Mouse (Mus musculus): ENCODE data around the gene Des. TPM values are rescaled to one million over a fixed set of nuclear protein-coding genes. Genes with fewer than 3 reads are reported as not detected.
A peak's percentile ranks its signal among the peaks of the same experiment; 100 is the strongest.

The Des gene
- polyA plus RNA-seq, 1 experiment from 2014 or later: 2.3 TPM

DNA sequence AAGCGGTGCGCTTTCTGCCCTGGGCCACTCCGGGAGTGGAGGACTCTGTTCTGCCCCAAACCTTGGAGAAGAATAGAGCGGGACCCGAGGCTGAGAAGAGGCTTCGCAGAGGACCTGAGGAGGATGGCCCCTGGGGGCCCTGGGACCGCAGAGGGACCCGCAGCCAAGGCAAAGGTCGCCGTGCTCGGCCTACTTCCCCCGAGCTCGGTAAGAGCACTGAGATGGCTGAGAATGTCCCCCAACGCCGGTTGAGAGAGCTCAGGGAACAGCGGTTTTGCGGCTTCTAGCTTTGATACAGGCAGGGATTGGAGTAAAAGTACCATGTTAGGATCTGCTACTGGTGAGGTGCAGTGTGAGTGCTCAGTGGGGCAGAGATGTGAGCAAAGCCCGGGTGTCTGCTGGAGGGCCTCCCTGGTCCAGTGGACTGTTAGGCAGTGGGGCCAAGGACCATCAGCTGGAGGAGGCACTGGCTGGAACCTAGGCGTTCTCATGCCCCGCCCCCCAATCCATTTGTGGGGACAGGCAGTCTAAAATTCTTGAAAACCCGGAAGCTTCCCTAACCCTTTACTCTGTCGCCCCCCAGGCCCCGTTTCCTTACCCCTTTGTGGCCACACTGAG, 28.9 kb downstream of the Des start:
- 24% methylated on average over 23 of the region's 23 CpGs for WGBS
- Histone ChIP-seq H3K4me2 (replicated peaks) (peak overlapping the region; percentile 47), H3K36me3 (peaks cover 3% of the 10 kb centered on the region; the same call in 1 of the 2 replicates), H3K9ac (peak overlapping the region; percentile 51; the same call in 1 of the 2 replicates), H3K27me3 (peaks cover 61% of the 10 kb centered on the region), H3K4me1 (peaks cover 46% of the 10 kb centered on the region), H3K9me3 (replicated peaks) (no peaks in the 10 kb centered on the region), H3K4me3 (peak overlapping the region; percentile 28; the same call in 1 of the 2 replicates), H3K27ac (no peak overlapping the region)
- no peak for ATAC-seq (ENCODE audit: low FRiP score)

DNA sequence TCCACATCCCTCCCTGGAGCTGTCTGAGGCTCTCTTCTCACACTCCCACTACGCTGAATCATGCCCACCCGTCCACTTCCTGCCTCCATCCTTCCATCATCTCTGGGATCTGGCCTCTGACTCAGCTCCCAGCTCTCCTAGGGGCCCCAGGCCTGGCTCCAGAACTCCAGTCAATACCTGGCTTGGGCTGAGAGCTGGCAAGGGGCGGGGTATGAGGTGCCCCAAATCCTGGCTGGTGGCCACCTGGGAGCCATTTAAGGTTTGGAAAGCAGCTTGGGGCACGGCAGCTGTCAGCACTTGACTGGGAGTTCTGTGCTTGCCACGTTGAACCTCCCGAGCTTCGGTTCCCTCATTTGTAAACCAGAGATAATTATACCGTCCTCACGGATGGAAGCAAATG, 33.0 kb downstream of the Des start:
- Histone ChIP-seq H3K4me3 (no peak overlapping the region), H3K9ac (no peak overlapping the region), H3K9me3 (replicated peaks) (no peaks in the 10 kb centered on the region), H3K4me1 (peaks cover 7% of the 10 kb centered on the region), H3K27me3 (peaks cover 24% of the 10 kb centered on the region), H3K36me3 (peaks cover 7% of the 10 kb centered on the region; the same call in 1 of the 2 replicates), H3K27ac (no peak overlapping the region), H3K4me2 (replicated peaks) (no peak overlapping the region)
- ATAC-seq (ENCODE audit: low FRiP score): no peak
- 77% methylated on average over 9 of the region's 9 CpGs for WGBS

DNA sequence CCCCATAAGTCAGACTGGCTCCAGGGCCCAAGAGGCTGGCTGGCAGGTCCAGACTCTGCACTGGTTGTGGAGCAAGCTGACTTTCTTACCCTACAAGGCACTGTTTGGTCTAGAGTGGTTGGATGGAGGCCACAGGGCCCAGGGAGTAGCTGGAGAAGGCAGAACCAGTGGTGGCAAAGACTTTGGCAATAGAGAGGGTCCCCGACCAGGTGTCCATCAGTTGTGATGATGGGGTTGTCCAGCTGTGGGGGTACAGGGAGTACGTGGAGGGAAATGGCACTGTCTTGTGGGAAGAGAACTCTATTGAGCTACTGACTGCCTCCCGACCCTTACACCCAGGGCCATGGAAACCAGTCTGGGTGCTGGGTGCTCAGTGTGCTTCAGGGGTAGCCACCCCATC, 33.7 kb downstream of the Des start:
- Histone ChIP-seq H3K4me2 (replicated peaks) (no peak overlapping the region), H3K27me3 (peaks cover 17% of the 10 kb centered on the region), H3K9me3 (replicated peaks) (no peaks in the 10 kb centered on the region), H3K36me3 (peaks cover 7% of the 10 kb centered on the region; the same call in 1 of the 2 replicates), H3K4me1 (peaks cover 7% of the 10 kb centered on the region), H3K9ac (no peak overlapping the region), H3K4me3 (no peak overlapping the region), H3K27ac (no peak overlapping the region)
- ATAC-seq (ENCODE audit: low FRiP score): no peak
- 85% methylated on average over 3 of the region's 3 CpGs for WGBS

DNA sequence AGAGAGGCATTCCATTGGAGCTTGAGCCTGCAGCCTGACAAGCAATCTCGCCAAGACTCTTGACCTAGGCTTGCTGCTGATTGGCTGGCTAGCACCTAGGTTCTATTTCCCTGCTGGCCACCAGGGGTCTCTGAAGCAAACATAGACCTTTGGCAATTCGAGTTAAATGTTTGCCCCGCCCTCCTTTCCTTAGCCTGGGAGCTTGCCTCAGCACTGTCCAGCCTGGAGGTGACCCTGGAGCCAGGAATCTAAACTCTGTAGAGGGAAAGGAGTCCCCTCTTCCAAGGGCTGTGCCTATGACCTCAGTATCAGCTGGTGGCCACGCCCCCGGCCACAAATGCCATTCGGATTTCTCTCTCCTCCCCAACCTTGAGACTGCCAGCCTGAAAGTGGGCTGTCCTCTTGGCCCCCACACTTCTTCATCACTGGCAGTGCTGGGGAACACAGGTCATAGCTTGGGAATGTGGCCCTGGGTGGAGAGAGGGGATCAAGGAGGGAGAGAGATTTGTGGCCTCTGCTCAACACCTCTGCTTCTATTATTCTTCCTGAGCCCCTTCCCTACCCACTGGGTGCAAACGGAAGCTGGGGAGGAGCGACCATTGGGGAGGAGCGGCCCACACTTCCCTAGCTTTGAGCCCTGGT, 38.8 kb downstream of the Des start:
- peak; percentile 67 for ATAC-seq (ENCODE audit: low FRiP score)
- H3K27ac ChIP-seq: peak overlapping the region; percentile 64
- WGBS: 11% methylated on average over 9 of the region's 9 CpGs
- H3K9me3 ChIP-seq (replicated peaks): no peaks in the 10 kb centered on the region
- peaks cover 24% of the 10 kb centered on the region for H3K36me3 ChIP-seq
- peaks cover 33% of the 10 kb centered on the region for H3K4me1 ChIP-seq
- no peak overlapping the region for H3K4me3 ChIP-seq
- no peak overlapping the region; the same call in 1 of the 2 replicates for H3K9ac ChIP-seq
- no peak overlapping the region for H3K4me2 ChIP-seq (replicated peaks)
- no peaks in the 10 kb centered on the region for H3K27me3 ChIP-seq

DNA sequence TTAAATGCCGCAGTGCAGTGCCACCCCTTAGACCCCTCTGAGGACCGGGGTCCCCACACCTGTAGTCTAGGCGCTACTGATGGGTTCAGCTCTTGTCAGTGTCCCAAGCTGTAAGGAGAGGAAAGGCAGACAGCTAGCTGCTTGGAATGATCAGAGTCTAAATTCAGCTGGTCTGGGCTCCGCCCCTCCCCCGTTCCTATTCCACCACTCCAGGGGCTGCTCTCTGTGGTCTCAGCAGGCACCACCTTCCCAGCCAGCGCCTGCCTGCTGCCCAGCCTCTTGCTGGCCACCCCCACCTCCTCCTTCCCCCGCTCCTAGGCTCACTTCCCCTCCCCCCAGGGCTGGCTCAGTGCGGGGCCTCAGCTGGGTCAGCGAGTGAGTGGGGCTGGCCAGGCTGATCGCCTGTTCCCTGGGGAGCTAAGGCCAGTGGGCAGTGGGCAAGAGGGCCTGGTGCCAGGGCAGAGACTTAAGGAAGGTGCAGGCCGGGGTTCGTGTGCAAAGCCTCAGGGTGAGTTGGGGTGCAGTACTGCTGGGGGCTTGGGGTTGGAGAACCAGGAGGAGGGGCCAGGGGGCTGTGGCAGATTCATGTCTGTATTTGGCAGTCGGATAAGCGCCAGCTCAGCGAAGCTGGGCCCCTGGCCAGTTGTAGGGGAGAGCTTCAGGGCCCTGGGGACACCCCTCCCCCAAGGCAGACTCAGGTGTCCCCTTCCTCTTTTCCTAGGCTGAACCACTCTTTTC, 39.8 kb downstream of the Des start:
- peak overlapping the region; percentile 49 for H3K9ac ChIP-seq
- peaks cover 37% of the 10 kb centered on the region for H3K4me1 ChIP-seq
- peak overlapping the region; percentile 38 for H3K4me2 ChIP-seq (replicated peaks)
- peaks cover 30% of the 10 kb centered on the region for H3K36me3 ChIP-seq
- H3K9me3 ChIP-seq (replicated peaks): no peaks in the 10 kb centered on the region
- peak; percentile 78 for ATAC-seq (ENCODE audit: low FRiP score)
- no peaks in the 10 kb centered on the region for H3K27me3 ChIP-seq
- H3K4me3 ChIP-seq: peak overlapping the region; percentile 10; the same call in 1 of the 2 replicates
- 7% methylated on average over 15 of the region's 15 CpGs for WGBS
- H3K27ac ChIP-seq: peak overlapping the region; percentile 64

DNA sequence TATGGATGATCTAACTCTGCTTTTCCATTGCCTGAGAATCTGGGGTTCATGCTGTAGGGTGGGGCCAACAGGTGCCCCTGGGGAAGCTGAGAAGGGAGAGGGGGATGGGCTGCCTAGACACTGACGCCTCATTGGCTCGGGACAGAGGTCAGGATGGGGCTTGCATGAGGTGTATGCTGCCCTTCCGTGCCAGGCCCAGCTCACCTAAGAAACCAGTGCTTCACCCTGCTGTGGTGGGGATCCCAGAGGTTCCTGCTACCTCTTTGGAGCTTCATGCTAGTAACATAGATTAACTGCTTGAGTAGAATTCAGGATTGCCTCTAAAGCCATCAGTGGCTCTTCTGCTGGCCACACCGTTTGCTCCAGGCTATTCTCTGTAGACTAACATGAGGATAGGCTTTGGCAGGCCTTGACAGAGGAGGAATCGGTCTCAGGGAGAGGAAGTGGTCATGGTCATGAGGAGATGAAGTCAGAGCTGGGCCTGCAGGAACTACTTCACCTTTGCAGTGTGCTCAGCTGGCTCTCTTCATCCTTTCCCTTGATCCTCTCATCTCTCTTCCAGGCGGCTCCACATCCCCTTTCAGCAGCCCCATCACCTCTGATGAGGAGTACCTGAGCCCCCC, 40.5 kb downstream of the Des start:
- Histone ChIP-seq H3K4me3 (no peak overlapping the region), H3K4me2 (replicated peaks) (peak overlapping the region; percentile 38), H3K4me1 (peaks cover 37% of the 10 kb centered on the region), H3K27me3 (no peaks in the 10 kb centered on the region), H3K9ac (peak overlapping the region; percentile 49; the same call in 1 of the 2 replicates), H3K27ac (peak overlapping the region; percentile 64), H3K36me3 (peaks cover 32% of the 10 kb centered on the region), H3K9me3 (replicated peaks) (no peaks in the 10 kb centered on the region)
- ATAC-seq (ENCODE audit: low FRiP score): no peak
- WGBS: 47% methylated on average over 6 of the region's 6 CpGs

DNA sequence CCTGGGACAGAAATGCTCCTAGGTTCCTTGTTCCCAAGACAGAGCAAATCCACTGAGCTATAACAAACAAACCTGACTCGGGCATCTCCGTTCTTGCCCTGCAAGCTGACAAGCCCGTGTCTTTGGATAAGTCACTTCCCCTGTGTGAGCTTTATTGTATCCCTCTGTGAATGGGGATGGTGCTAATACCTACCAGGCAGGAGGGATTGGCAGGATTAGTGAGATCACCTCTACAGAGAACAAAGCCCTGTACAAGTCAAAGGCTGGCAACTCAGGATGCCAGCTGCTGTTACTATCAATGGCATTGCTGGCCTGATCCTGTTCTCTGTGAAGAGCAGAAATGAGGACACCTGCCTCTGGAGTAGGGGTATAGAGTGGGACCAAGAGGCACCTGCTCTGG, 45.4 kb downstream of the Des start:
- WGBS: 83% methylated on average over 3 of the region's 3 CpGs
- Histone ChIP-seq H3K27ac (no peak overlapping the region), H3K9ac (no peak overlapping the region), H3K36me3 (peaks cover 41% of the 10 kb centered on the region), H3K27me3 (no peaks in the 10 kb centered on the region), H3K4me1 (peaks cover 15% of the 10 kb centered on the region), H3K4me2 (replicated peaks) (no peak overlapping the region), H3K9me3 (replicated peaks) (no peaks in the 10 kb centered on the region), H3K4me3 (no peak overlapping the region)
- no peak for ATAC-seq (ENCODE audit: low FRiP score)

DNA sequence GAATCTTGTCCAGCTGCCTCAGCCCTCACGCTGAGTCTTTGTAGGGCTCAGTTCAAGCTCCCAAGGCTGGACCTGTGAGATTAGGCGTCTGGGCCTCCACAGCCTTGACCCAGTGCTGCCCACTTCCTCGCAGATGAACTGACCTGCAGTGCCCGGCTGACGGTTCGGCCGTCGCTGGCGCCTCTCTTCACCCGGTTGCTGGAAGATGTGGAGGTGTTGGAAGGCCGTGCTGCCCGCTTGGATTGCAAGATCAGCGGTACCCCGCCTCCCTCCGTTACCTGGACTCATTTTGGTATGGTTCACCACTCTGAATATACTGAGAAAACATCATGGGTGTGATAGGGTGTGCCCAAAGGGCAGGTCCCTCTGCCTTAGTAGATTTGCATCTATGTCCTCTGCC, 46.0 kb downstream of the Des start:
- H3K9ac ChIP-seq: no peak overlapping the region
- no peak overlapping the region for H3K27ac ChIP-seq
- no peak for ATAC-seq (ENCODE audit: low FRiP score)
- H3K36me3 ChIP-seq: peaks cover 40% of the 10 kb centered on the region
- WGBS: 93% methylated on average over 15 of the region's 15 CpGs
- H3K4me1 ChIP-seq: peaks cover 15% of the 10 kb centered on the region
- H3K9me3 ChIP-seq (replicated peaks): no peaks in the 10 kb centered on the region
- no peak overlapping the region for H3K4me3 ChIP-seq
- no peak overlapping the region for H3K4me2 ChIP-seq (replicated peaks)
- no peaks in the 10 kb centered on the region for H3K27me3 ChIP-seq

DNA sequence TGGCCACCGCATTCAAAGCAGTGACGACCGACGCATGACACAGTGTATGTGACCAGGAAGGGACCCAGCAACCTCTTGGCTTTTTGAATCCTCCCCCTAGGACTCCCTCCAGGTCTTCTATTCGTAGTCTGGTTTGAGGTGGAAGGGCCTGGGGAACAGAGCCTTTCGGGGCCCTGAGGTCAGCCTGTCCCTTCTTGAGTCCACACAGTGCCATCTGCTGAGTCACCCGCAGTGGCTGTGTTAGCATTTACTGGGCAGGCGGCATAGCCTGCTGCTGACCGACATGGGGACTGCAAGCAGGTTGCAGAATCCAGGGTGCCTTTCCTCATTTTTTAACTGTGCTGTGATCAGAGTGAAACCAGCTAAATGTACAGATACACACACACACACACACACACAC, 46.9 kb downstream of the Des start:
- H3K9me3 ChIP-seq (replicated peaks): no peaks in the 10 kb centered on the region
- peaks cover 11% of the 10 kb centered on the region for H3K4me1 ChIP-seq
- no peak overlapping the region for H3K9ac ChIP-seq
- H3K27ac ChIP-seq: no peak overlapping the region
- H3K4me3 ChIP-seq: no peak overlapping the region
- H3K36me3 ChIP-seq: peaks cover 33% of the 10 kb centered on the region
- H3K4me2 ChIP-seq (replicated peaks): no peak overlapping the region
- ATAC-seq (ENCODE audit: low FRiP score): no peak
- H3K27me3 ChIP-seq: no peaks in the 10 kb centered on the region
- 88% methylated on average over 9 of the region's 9 CpGs for WGBS

DNA sequence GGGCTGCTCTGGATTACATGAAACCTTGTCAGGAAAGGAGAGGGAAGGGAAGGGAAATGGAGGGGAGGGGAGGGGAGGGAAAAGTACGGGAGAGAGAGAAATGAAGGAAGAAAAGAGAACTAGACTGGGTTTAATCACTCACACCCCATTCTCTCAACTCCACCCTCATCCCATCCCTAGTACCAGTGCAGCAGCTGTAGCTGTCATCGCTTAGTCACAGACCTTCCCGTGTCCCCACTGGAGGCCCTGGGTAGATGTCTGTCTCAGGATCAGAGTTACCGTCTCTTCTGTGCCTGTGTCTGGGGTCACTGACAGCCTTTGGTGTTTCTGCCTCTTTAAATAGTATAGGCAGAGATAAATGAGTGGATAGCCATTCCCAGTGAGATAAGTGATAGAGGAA, 48.1 kb downstream of the Des start:
- H3K27me3 ChIP-seq: no peaks in the 10 kb centered on the region
- H3K36me3 ChIP-seq: peaks cover 26% of the 10 kb centered on the region
- WGBS: 74% methylated on average over 4 of the region's 4 CpGs
- no peak for ATAC-seq (ENCODE audit: low FRiP score)
- no peak overlapping the region for H3K4me2 ChIP-seq (replicated peaks)
- peaks cover 14% of the 10 kb centered on the region for H3K4me1 ChIP-seq
- no peaks in the 10 kb centered on the region for H3K9me3 ChIP-seq (replicated peaks)
- no peak overlapping the region for H3K4me3 ChIP-seq
- H3K9ac ChIP-seq: no peak overlapping the region
- H3K27ac ChIP-seq: no peak overlapping the region

DNA sequence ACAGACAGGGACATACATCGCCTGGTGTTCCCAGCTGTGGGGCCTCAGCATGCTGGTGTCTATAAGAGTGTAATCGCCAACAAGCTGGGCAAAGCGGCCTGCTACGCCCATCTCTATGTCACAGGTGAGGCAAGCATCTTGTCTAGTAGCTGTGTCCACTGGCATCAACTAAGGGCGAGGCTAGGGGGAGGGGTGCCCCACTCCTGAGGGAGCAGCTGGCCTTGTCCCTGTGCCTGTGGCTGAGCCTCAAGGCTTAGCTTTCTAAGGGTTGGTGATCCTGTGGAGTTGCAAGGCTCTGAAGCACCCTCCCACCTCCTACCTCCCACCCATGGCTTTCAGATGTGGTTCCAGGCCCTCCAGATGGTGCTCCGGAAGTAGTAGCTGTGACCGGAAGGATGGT, 49.8 kb downstream of the Des start:
- no peak overlapping the region for H3K4me2 ChIP-seq (replicated peaks)
- H3K36me3 ChIP-seq: peaks cover 15% of the 10 kb centered on the region
- peaks cover under 1% of the 10 kb centered on the region; the same call in 1 of the 2 replicates for H3K27me3 ChIP-seq
- H3K4me1 ChIP-seq: peaks cover 13% of the 10 kb centered on the region
- no peak overlapping the region for H3K9ac ChIP-seq
- no peak overlapping the region for H3K4me3 ChIP-seq
- WGBS: 91% methylated on average over 7 of the region's 7 CpGs
- no peak overlapping the region for H3K27ac ChIP-seq
- no peak for ATAC-seq (ENCODE audit: low FRiP score)
- no peaks in the 10 kb centered on the region for H3K9me3 ChIP-seq (replicated peaks)

DNA sequence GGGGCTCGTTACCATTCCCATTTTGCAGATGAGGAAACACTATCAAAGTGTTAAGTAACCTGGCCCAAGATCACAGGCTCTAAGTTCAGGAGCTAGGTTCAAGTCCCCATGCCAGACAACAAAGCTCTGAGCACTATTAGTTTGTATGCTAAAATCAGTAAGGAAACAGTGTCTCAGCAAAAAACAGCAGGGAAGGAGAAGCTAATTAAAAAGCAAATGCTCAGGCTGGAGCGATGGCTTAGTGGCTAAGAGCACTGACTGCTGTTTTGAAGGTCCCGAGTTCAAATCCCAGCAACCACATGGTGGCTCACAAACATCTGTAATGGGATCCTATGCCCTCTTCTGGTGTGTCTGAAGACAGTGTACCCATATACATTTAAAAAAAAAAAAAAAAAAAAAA, 52.1 kb downstream of the Des start:
- H3K27me3 ChIP-seq: peaks cover 7% of the 10 kb centered on the region
- H3K9ac ChIP-seq: no peak overlapping the region
- H3K27ac ChIP-seq: no peak overlapping the region
- no peak overlapping the region for H3K4me3 ChIP-seq
- 93% methylated on average over 3 of the region's 3 CpGs for WGBS
- ATAC-seq (ENCODE audit: low FRiP score): no peak
- peaks cover 12% of the 10 kb centered on the region for H3K36me3 ChIP-seq
- no peaks in the 10 kb centered on the region for H3K9me3 ChIP-seq (replicated peaks)
- H3K4me1 ChIP-seq: peaks cover 13% of the 10 kb centered on the region
- H3K4me2 ChIP-seq (replicated peaks): no peak overlapping the region

All from hindbrain, embryonic 12.5 days (tissue).